Mouse (Mus musculus) layer of hippocampus, postnatal 14 days (tissue): ENCODE results near the gene Ugt2a2. TPM values are rescaled to one million over a fixed set of nuclear protein-coding genes. Genes with fewer than 3 reads are reported as not detected.
"Not testable (repeated sequence)": the region's sequence is repeated elsewhere in the genome, so short reads cannot be mapped to it uniquely, and the experiment has no call there.

Experiments
- DNase-seq, 2 experiments: peaks; one replicate each; pipeline ENCODE4 v3.0.0; 2021 to 2022; ENCODE audit warnings: low spot score in 2 of 2, mixed read lengths in 1 of 2
- long read RNA-seq, 2 experiments: library from polyadenylated mRNA; stranded (forward); transcript quantifications; one replicate each; pipeline ENCODE4 v2.0.0; 2021
- total RNA-seq, 2 experiments: library from RNA; stranded (reverse); gene quantifications; 2 replicates each; pipeline ENCODE4 v1.2.3; 2021

Ugt2a2 gene
- not detected for total RNA-seq
- long read RNA-seq, experiment 1: 0 reads
- long read RNA-seq, experiment 2: 0 reads

GRCm38 (mm10) chr5:87482160-87482559 lies at the start of gene Ugt2a2:
Gene Ugt2a2, minus strand, starts transcription at chr5:87482260.
- no peak for DNase-seq

- DNase-seq: not testable (repeated sequence)
These were observed 41.5 kb upstream of the Ugt2a2 start for GRCm38 (mm10) chr5:87523561-87523960.

GRCm38 (mm10) chr5:87505776-87506458 lies 23.9 kb upstream of the Ugt2a2 start:
- no peak for DNase-seq

GRCm38 (mm10) chr5:87502687-87503086 lies 20.6 kb upstream of the Ugt2a2 start:
- DNase-seq: no peak

GRCm38 (mm10) chr5:87499341-87499740 lies 17.3 kb upstream of the Ugt2a2 start:
- DNase-seq: no peak

GRCm38 (mm10) chr5:87498936-87499335 lies 16.9 kb upstream of the Ugt2a2 start:
- DNase-seq: no peak

DNA sequence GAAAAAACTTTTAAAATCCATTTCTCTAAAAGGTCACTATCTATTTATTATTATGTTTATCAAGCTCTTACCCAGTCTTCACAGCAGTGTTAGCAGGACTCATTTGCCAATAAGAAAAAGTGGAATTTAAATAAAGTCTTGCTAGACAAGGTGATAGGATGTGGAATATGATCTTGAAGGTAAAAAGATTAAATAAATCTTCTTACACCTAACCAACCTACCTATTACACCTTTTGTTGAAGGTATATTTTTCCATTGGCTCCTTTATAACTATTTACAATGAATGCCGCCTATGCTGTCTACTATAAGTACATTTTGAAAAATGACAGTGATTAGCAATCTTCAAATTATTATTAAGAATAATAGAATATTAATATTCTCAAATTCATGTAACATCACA lies 8.7 kb upstream of the Ugt2a2 start, which contains the start of gene Ugt2a1:
Ugt2a1 (minus strand) TSS at position 101 of the 400 bp plus-strand sequence.
- no peak for DNase-seq

DNA sequence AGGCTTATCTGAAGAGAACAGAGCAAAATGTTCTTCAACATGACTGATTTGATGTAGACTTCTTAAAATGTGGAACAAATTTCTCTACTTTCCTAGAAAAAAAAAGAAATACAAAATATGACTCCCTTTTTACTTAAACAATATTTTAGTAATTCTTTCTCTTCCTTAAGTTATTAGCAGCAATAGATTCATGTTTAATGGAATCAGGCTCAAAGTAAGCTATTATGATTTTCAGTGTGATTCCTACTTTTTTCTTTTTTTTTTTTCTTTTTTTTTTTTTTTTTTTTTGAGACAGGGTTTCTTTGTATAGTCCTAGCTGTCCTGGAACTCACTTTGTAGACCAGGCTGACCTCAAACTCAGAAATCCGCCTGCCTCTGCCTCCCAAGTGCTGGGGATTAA lies 4.6 kb upstream of the Ugt2a2 start, which contains the start of gene Gm43638:
Gm43638 (minus strand) TSS at position 101 of the 400 bp plus-strand sequence.
- DNase-seq: not testable (repeated sequence)

- no peak for DNase-seq
These were observed 23.2 kb downstream of the Ugt2a2 start for GRCm38 (mm10) chr5:87458810-87459209.

DNA sequence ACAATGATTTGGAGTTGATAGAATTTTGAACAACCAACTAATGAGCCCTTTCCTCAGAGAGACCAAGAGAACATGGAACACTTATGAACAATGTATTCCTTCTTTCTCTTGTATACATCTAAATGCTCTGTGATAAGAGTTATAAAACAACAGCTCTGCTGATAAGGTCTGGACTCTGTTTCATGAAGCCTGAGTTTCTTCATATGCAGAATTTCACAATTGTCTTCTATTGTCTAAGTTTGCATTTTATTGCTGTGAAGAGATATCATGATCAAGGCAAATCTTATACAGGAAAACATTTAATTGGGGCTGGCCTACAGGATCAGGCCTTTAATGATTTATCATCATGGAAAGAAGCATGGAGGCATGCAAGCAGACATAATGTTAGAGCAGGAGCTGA lies 24.4 kb downstream of the Ugt2a2 start:
- no peak for DNase-seq

- no peak for DNase-seq
These were observed 25.7 kb downstream of the Ugt2a2 start for GRCm38 (mm10) chr5:87456216-87456850.

GRCm38 (mm10) chr5:87455519-87455918 lies 26.5 kb downstream of the Ugt2a2 start:
- no peak for DNase-seq

DNA sequence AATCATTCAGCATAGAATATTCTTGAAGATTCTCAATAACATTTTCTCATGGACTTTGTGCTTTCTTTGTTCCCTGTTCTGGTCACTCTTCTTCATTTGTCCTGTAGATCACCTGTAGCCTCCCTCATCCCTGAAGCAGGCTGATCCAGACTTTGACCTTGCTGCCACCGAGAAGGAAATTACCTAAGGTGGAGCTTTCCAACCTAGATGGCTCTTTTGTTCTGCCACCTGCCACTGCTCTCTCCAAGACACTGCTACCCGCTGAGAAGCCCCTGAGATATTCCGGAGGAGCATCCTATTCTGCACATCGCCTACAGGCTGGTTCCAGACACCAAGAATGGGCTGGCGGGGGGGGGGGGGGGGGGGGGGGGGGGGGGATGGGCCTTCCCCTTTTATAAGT lies 29.5 kb downstream of the Ugt2a2 start:
- DNase-seq: not testable (repeated sequence)

GRCm38 (mm10) chr5:87436264-87436663 lies 45.8 kb downstream of the Ugt2a2 start:
- peak; percentile 4 to 18 for DNase-seq

DNA sequence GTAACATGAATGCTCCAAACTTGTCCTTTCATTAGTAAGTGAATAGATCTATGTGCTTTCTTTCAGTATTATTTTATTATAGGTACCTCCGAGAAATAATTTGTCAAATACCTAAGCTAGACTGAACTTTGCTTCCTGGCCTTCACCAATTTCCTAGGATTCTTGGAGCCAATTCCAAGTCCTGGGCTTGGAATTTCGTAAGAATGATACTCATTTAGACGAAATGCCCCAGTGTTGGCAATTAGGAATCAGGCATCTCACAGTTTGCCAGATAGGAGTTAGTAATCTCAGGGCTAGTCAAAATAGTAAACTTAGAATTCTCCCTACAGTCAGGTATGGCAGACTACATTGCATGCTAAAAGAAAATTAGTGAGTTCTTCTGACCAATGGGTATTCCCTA lies 56.4 kb downstream of the Ugt2a2 start:
- no peak for DNase-seq

GRCm38 (mm10) chr5:87424041-87424440 lies 58.0 kb downstream of the Ugt2a2 start, which contains the start of gene Ugt2b38:
Gene Ugt2b38, minus strand, starts transcription at chr5:87424203.
- DNase-seq: not testable (repeated sequence)

Other genes with a start within 250 kb of the Ugt2a2 start
- not detected for gene Ugt2b37, start 227.5 kb downstream of the Ugt2a2 start, total RNA-seq
- not detected for gene Ugt2a3, start 145.1 kb downstream of the Ugt2a2 start, total RNA-seq
- gene Ugt2b38, start 58.1 kb downstream of the Ugt2a2 start, total RNA-seq: not detected
- gene Gm43638, start 4.5 kb upstream of the Ugt2a2 start, total RNA-seq: not detected
- not detected for gene Ugt2a1, start 8.6 kb upstream of the Ugt2a2 start, total RNA-seq
- not detected for gene Sult1b1, start 55.9 kb upstream of the Ugt2a2 start, total RNA-seq
- gene Sult1d1, start 86.8 kb upstream of the Ugt2a2 start, total RNA-seq: not detected
- gene Sult1e1, start 109.3 kb upstream of the Ugt2a2 start, total RNA-seq: not detected
- not detected for gene Csn1s1, start 183.9 kb upstream of the Ugt2a2 start, total RNA-seq
- not detected for gene Csn2, start 217.4 kb upstream of the Ugt2a2 start, total RNA-seq